Mouse (Mus musculus) kidney, adult 2 months (tissue): Measurements from ENCODE around the gene Gm49322. TPM values are rescaled to one million over a fixed set of nuclear protein-coding genes. Genes with fewer than 3 reads are reported as not detected.

ENCODE experiments used
- DNase-seq: peaks from one replicate; pipeline ENCODE4 v3.0.0; 2021
- H3K27ac ChIP-seq: fragments of 200-500 bp; 2 replicates; pipeline ENCODE4 v1.5.1; 2012; ENCODE audit warnings: low read depth, low read length, control low read depth, inconsistent platforms; ENCODE audit not compliant: insufficient read depth
- H3K27me3 ChIP-seq: fragments of 200-500 bp; replicated peaks from 2 replicates; pipeline ENCODE4 v1.6.1; 2012; ENCODE audit warnings: mild to moderate bottlenecking, moderate library complexity, low read length, inconsistent platforms; ENCODE audit not compliant: control insufficient read depth, insufficient read depth
- H3K36me3 ChIP-seq: fragments of 200-500 bp; 2 replicates; pipeline ENCODE4 v1.6.1; 2012; ENCODE audit warnings: mild to moderate bottlenecking, moderate library complexity, low read length, inconsistent platforms; ENCODE audit not compliant: control insufficient read depth, insufficient read depth
- H3K4me1 ChIP-seq: fragments of 200-500 bp; 2 replicates; pipeline ENCODE4 v1.6.1; 2011; ENCODE audit warnings: low read length; ENCODE audit not compliant: control insufficient read depth, insufficient read depth
- H3K4me3 ChIP-seq: fragments of 200-500 bp; 2 replicates; pipeline ENCODE4 v1.5.1; 2011; ENCODE audit warnings: mild to moderate bottlenecking, low read depth, low read length, control low read depth; ENCODE audit not compliant: insufficient read depth
- CTCF ChIP-seq: fragments of 200-500 bp; conservative IDR thresholded peaks from 2 replicates; pipeline ENCODE4 v1.5.1; 2011; ENCODE audit warnings: low read depth, mild to moderate bottlenecking, control low read depth, low read length, moderate library complexity, mixed read lengths; ENCODE audit not compliant: insufficient read depth, insufficient read length
- POLR2A ChIP-seq: fragments of 200-500 bp; IDR thresholded peaks from one replicate; pipeline ENCODE4 v1.6.1; 2011; ENCODE audit warnings: low read depth, low read length, control low read depth
- WGBS: fragments of 180-500 bp; shearing (Covaris S2); methylation state at CpG from one replicate; pipeline ENCODE4 v1.1.7; 2018; 5-methylcytosine and 5-hydroxymethylcytosine counted together
- polyA plus RNA-seq: library from polyadenylated mRNA; depleted of rRNA; stranded (reverse); fragments of >200 nt; gene quantifications from 2 replicates; pipeline ENCODE4 v1.2.3, GENCODE M21; 2012

Gene Gm49322
- polyA plus RNA-seq, 1 experiment: 0.91 TPM

GRCm38 (mm10) chr10:80584642-80585552 is 20.9 kb upstream of the Gm49322 start:
- H3K36me3 ChIP-seq: no peaks in the 10 kb centered on the region
- DNase-seq: no peak
- no peak for TF ChIP-seq CTCF
- TF ChIP-seq POLR2A: no peak
- H3K4me1 ChIP-seq: peaks cover 30% of the 10 kb centered on the region
- H3K4me3 ChIP-seq: no peak overlapping the region
- H3K27me3 ChIP-seq: no peaks in the 10 kb centered on the region
- WGBS: 46% methylated on average over 12 of the region's 12 CpGs
- H3K27ac ChIP-seq: peak overlapping the region; percentile 45

- 90% methylated on average over 8 of the region's 8 CpGs for WGBS
Measured at GRCm38 (mm10) chr10:80585581-80585980, 20.2 kb upstream of the Gm49322 start.

GRCm38 (mm10) chr10:80586407-80587304 is 19.2 kb upstream of the Gm49322 start:
- DNase-seq: no peak
- peak overlapping the region; percentile 16; the same call in 1 of the 2 replicates for H3K4me3 ChIP-seq
- peaks cover 30% of the 10 kb centered on the region for H3K4me1 ChIP-seq
- TF ChIP-seq CTCF (no peak), POLR2A (no peak)
- H3K36me3 ChIP-seq: no peaks in the 10 kb centered on the region
- 88% methylated on average over 46 of the region's 51 CpGs for WGBS
- peak overlapping the region; percentile 61 for H3K27ac ChIP-seq
- H3K27me3 ChIP-seq: no peaks in the 10 kb centered on the region

More at GRCm38 (mm10) chr10:80585581-80585980, 20.2 kb upstream of the Gm49322 start:
- H3K4me3 ChIP-seq: no peak overlapping the region
- H3K27me3 ChIP-seq: no peaks in the 10 kb centered on the region
- no peaks in the 10 kb centered on the region for H3K36me3 ChIP-seq
- DNase-seq: no peak
- no peak for TF ChIP-seq CTCF
- TF ChIP-seq POLR2A: no peak
- H3K4me1 ChIP-seq: peaks cover 30% of the 10 kb centered on the region
- no peak overlapping the region for H3K27ac ChIP-seq

GRCm38 (mm10) chr10:80587305-80587657 is 18.5 kb upstream of the Gm49322 start:
- peak; percentile 79 for DNase-seq

GRCm38 (mm10) chr10:80589127-80589878 is 16.5 kb upstream of the Gm49322 start:
- DNase-seq: no peak
- Histone ChIP-seq H3K4me3 (peak overlapping the region; percentile 96), H3K4me1 (peaks cover 25% of the 10 kb centered on the region), H3K27ac (peak overlapping the region; percentile 29; the same call in 1 of the 2 replicates), H3K27me3 (no peaks in the 10 kb centered on the region), H3K36me3 (no peaks in the 10 kb centered on the region)
- 4% methylated on average over 12 of the region's 12 CpGs for WGBS
- TF ChIP-seq POLR2A (no peak), CTCF (no peak)

More at GRCm38 (mm10) chr10:80587305-80587657, 18.5 kb upstream of the Gm49322 start:
- H3K4me3 ChIP-seq: peak overlapping the region; percentile 16; the same call in 1 of the 2 replicates
- peak overlapping the region; percentile 61 for H3K27ac ChIP-seq
- WGBS: 30% methylated on average over 4 of the region's 4 CpGs
- H3K36me3 ChIP-seq: no peaks in the 10 kb centered on the region
- no peak for TF ChIP-seq POLR2A
- TF ChIP-seq CTCF: no peak
- H3K27me3 ChIP-seq: no peaks in the 10 kb centered on the region
- peaks cover 30% of the 10 kb centered on the region for H3K4me1 ChIP-seq
